In the genomic region with DNA sequence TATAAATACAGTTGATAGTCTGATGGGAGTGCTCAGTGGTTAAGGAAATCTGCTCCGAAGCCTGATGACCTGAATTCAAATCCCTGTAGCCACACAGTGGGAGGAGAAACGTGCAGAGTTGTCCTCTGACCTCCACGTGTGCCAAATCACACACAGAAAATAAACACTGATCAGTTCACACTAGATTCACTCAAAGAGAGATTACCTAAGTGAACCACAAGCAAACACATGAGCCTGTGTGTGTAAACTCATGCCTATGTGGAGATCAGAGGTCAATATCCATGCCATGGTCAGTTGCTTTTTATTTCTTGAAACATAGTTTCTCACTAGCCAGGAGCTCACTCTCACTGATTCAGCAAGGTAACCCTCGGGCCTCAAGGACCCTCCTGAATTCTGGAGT, we compare ENCODE assay signal across 27 mouse cellular contexts. TPM values are rescaled to one million over a fixed set of nuclear protein-coding genes. Genes with fewer than 3 reads are reported as not detected.
"Had no signal": no experiment of that assay in that cellular context is flagged by ENCODE, and none has a peak within 500 bp of the region (broad histone marks: within the 10 kb centered on the region; RNA-seq: fewer than 3 reads in every experiment).

No protein-coding gene starts in this region.

- H3K4me1 ChIP-seq: hindbrain, embryonic 12.5 days had no signal

- H3K27me3 ChIP-seq: heart, embryonic 15.5 days; hindbrain, embryonic 12.5 days; intestine, embryonic 15.5 days; kidney, embryonic 15.5 days; limb, embryonic 12.5 days had no signal

- H3K4me2 ChIP-seq: heart, embryonic 15.5 days; hindbrain, embryonic 12.5 days; hindbrain, embryonic 14.5 days; intestine, embryonic 15.5 days; kidney, embryonic 15.5 days; limb, embryonic 12.5 days had no signal

- ATAC-seq: forebrain, embryonic 16.5 days; hindbrain, embryonic 16.5 days; inflammation-experienced regulatory T-cells, adult 6 months; intestine, embryonic 15.5 days; intestine, postnatal 0 days had no signal

- DNase-seq: gastrocnemius, adult 2 months; gastrocnemius, postnatal 10 days; gastrocnemius, postnatal 25 days; heart, adult 2 months; heart, postnatal 4 days; kidney, adult 2 months; kidney, adult 9 months; kidney, postnatal 14 days; kidney, postnatal 36 days; lung, adult 18-20 months had no signal

- H3K36me3 ChIP-seq: heart, embryonic 15.5 days; hindbrain, embryonic 10.5 days; hindbrain, embryonic 12.5 days; intestine, embryonic 15.5 days; kidney, embryonic 15.5 days; limb, embryonic 10.5 days; limb, embryonic 12.5 days had no signal

- H3K27ac ChIP-seq: gastrocnemius, adult 2 months; heart, adult 2 months; heart, embryonic 15.5 days; hindbrain, embryonic 10.5 days; hindbrain, embryonic 12.5 days; hindbrain, embryonic 14.5 days; intestine, embryonic 15.5 days; kidney, embryonic 15.5 days; kidney, postnatal 0 days; layer of hippocampus, adult 2 months; left cerebral cortex, adult 2 months; limb, embryonic 10.5 days; limb, embryonic 12.5 days had no signal

- H3K9ac ChIP-seq: heart, embryonic 15.5 days; hindbrain, embryonic 12.5 days; hindbrain, embryonic 14.5 days; intestine, embryonic 15.5 days; kidney, embryonic 15.5 days; limb, embryonic 12.5 days; liver, embryonic 14.5 days had no signal

- H3K9me3 ChIP-seq: heart, embryonic 15.5 days; hindbrain, embryonic 10.5 days; hindbrain, embryonic 12.5 days; intestine, embryonic 15.5 days; kidney, embryonic 15.5 days; limb, embryonic 10.5 days; limb, embryonic 12.5 days had no signal

- H3K4me3 ChIP-seq: gastrocnemius, adult 2 months; heart, adult 2 months; heart, embryonic 15.5 days; hindbrain, embryonic 10.5 days; hindbrain, embryonic 12.5 days; intestine, embryonic 15.5 days; kidney, embryonic 15.5 days; layer of hippocampus, adult 2 months; left cerebral cortex, adult 2 months; limb, embryonic 10.5 days; limb, embryonic 12.5 days had no signal

RNA-seq across cellular contexts. Expression of a gene that starts 9.5 kb away (rescaled TPM):
- total RNA-seq: granulocyte monocyte progenitor cell, adult 5-6 weeks had no signal
- polyA plus RNA-seq: inflammation-experienced regulatory T-cells, adult 6 months; intestine, postnatal 0 days; kidney, adult 2 months; liver, embryonic 14.5 days had no signal

RNA-seq across cellular contexts. Expression of a gene that starts 30.5 kb away (rescaled TPM):
- total RNA-seq: granulocyte monocyte progenitor cell, adult 5-6 weeks had no signal
- polyA plus RNA-seq: inflammation-experienced regulatory T-cells, adult 6 months had no signal
